Mouse (Mus musculus): ENCODE data around the gene Ablim2. TPM values are rescaled to one million over a fixed set of nuclear protein-coding genes. Genes with fewer than 3 reads are reported as not detected.

Ablim2 gene
- total and polyA plus RNA-seq, 2 experiments from 2014 or later = 30.0 to 44.6 TPM

- Histone ChIP-seq H3K27me3 (ENCODE audit: insufficient read depth, low read length) (no peaks in the 10 kb centered on the region), H3K4me2 (ENCODE audit: low read depth, low read length) (no peak overlapping the region), H3K4me3 (ENCODE audit: low read length) (no peak overlapping the region), H3K27ac (no peak overlapping the region), H3K9me3 (ENCODE audit: low read length) (no peaks in the 10 kb centered on the region), H3K9ac (replicated peaks; ENCODE audit: low read length) (no peak overlapping the region), H3K4me1 (ENCODE audit: insufficient read depth, low read length) (no peaks in the 10 kb centered on the region), H3K36me3 (ENCODE audit: insufficient read depth, low read length) (no peaks in the 10 kb centered on the region)
- ATAC-seq = peak; percentile 57
- peak; percentile 90 for DNase-seq (ENCODE audit: low spot score)
- TF ChIP-seq CTCF (IDR thresholded peaks at IDR 0.05; ENCODE audit: low read depth) = peak; percentile 96
- WGBS = 28% methylated on average over 6 of the region's 6 CpGs
Measured at GRCm38 (mm10) chr5:35858069-35858468, 100.4 kb downstream of the Ablim2 start.

- TF ChIP-seq CTCF (IDR thresholded peaks at IDR 0.05; ENCODE audit: low read depth) = no peak
- H3K27me3 ChIP-seq (ENCODE audit: insufficient read depth, low read length) = no peaks in the 10 kb centered on the region
- no peaks in the 10 kb centered on the region for H3K4me1 ChIP-seq (ENCODE audit: insufficient read depth, low read length)
- H3K4me3 ChIP-seq (ENCODE audit: low read length) = no peak overlapping the region
- 84% methylated on average over 2 of the region's 2 CpGs for WGBS
- no peaks in the 10 kb centered on the region for H3K36me3 ChIP-seq (ENCODE audit: insufficient read depth, low read length)
- ATAC-seq (no peak), DNase-seq (ENCODE audit: low spot score) (no peak)
- H3K4me2 ChIP-seq (ENCODE audit: low read depth, low read length) = no peak overlapping the region
- no peak overlapping the region for H3K27ac ChIP-seq
- no peak overlapping the region for H3K9ac ChIP-seq (replicated peaks; ENCODE audit: low read length)
- H3K9me3 ChIP-seq (ENCODE audit: low read length) = no peaks in the 10 kb centered on the region
Measured at GRCm38 (mm10) chr5:35861456-35861855, 103.8 kb downstream of the Ablim2 start.

- Histone ChIP-seq H3K4me3 (ENCODE audit: low read length) (no peak overlapping the region), H3K9me3 (ENCODE audit: low read length) (no peaks in the 10 kb centered on the region), H3K9ac (replicated peaks; ENCODE audit: low read length) (no peak overlapping the region), H3K36me3 (ENCODE audit: insufficient read depth, low read length) (no peaks in the 10 kb centered on the region), H3K4me2 (ENCODE audit: low read depth, low read length) (no peak overlapping the region), H3K4me1 (ENCODE audit: insufficient read depth, low read length) (no peaks in the 10 kb centered on the region), H3K27ac (no peak overlapping the region), H3K27me3 (ENCODE audit: insufficient read depth, low read length) (no peaks in the 10 kb centered on the region)
- TF ChIP-seq CTCF (IDR thresholded peaks at IDR 0.05; ENCODE audit: low read depth) = no peak
- WGBS = 80% methylated on average over 4 of the region's 4 CpGs
- ATAC-seq = peak; percentile 4; the same call in 1 of the 2 replicates
- DNase-seq (ENCODE audit: low spot score) = no peak
Measured at GRCm38 (mm10) chr5:35869973-35870372, 112.3 kb downstream of the Ablim2 start.

GRCm38 (mm10) chr5:35870408-35871012, 112.8 kb downstream of the Ablim2 start:
- no peak overlapping the region for H3K9ac ChIP-seq (replicated peaks; ENCODE audit: low read length)
- no peaks in the 10 kb centered on the region for H3K36me3 ChIP-seq (ENCODE audit: insufficient read depth, low read length)
- H3K4me2 ChIP-seq (ENCODE audit: low read depth, low read length) = no peak overlapping the region
- H3K4me3 ChIP-seq (ENCODE audit: low read length) = no peak overlapping the region
- ATAC-seq (peak; percentile 86), DNase-seq (ENCODE audit: low spot score) (peak; percentile 93)
- H3K27ac ChIP-seq = no peak overlapping the region
- no peaks in the 10 kb centered on the region for H3K4me1 ChIP-seq (ENCODE audit: insufficient read depth, low read length)
- H3K9me3 ChIP-seq (ENCODE audit: low read length) = no peaks in the 10 kb centered on the region
- 55% methylated on average over 8 of the region's 8 CpGs for WGBS
- peak; percentile 95 for TF ChIP-seq CTCF (IDR thresholded peaks at IDR 0.05; ENCODE audit: low read depth)
- no peaks in the 10 kb centered on the region for H3K27me3 ChIP-seq (ENCODE audit: insufficient read depth, low read length)

- ATAC-seq (no peak), DNase-seq (ENCODE audit: low spot score) (no peak)
- H3K27me3 ChIP-seq (ENCODE audit: insufficient read depth, low read length) = no peaks in the 10 kb centered on the region
- no peak overlapping the region for H3K4me3 ChIP-seq (ENCODE audit: low read length)
- no peaks in the 10 kb centered on the region for H3K4me1 ChIP-seq (ENCODE audit: insufficient read depth, low read length)
- H3K4me2 ChIP-seq (ENCODE audit: low read depth, low read length) = no peak overlapping the region
- no peak overlapping the region for H3K9ac ChIP-seq (replicated peaks; ENCODE audit: low read length)
- H3K36me3 ChIP-seq (ENCODE audit: insufficient read depth, low read length) = no peaks in the 10 kb centered on the region
- no peak overlapping the region for H3K27ac ChIP-seq
- H3K9me3 ChIP-seq (ENCODE audit: low read length) = no peaks in the 10 kb centered on the region
- 18% methylated on average over 4 of the region's 4 CpGs for WGBS
- no peak for TF ChIP-seq CTCF (IDR thresholded peaks at IDR 0.05; ENCODE audit: low read depth)
Measured at GRCm38 (mm10) chr5:35873382-35873781, 115.7 kb downstream of the Ablim2 start.

GRCm38 (mm10) chr5:35876236-35876635, 118.6 kb downstream of the Ablim2 start:
- H3K4me2 ChIP-seq (ENCODE audit: low read depth, low read length) = no peak overlapping the region
- H3K4me3 ChIP-seq (ENCODE audit: low read length) = no peak overlapping the region
- H3K27me3 ChIP-seq (ENCODE audit: insufficient read depth, low read length) = no peaks in the 10 kb centered on the region
- no peak overlapping the region for H3K27ac ChIP-seq
- ATAC-seq (no peak), DNase-seq (ENCODE audit: low spot score) (no peak)
- H3K9me3 ChIP-seq (ENCODE audit: low read length) = no peaks in the 10 kb centered on the region
- WGBS = 92% methylated on average over 5 of the region's 5 CpGs
- no peak overlapping the region for H3K9ac ChIP-seq (replicated peaks; ENCODE audit: low read length)
- no peaks in the 10 kb centered on the region for H3K36me3 ChIP-seq (ENCODE audit: insufficient read depth, low read length)
- 0 out of 2 replicates have a peak, but pooled peaks cover 7% of the 10 kb centered on the region for H3K4me1 ChIP-seq (ENCODE audit: insufficient read depth, low read length)
- TF ChIP-seq CTCF (IDR thresholded peaks at IDR 0.05; ENCODE audit: low read depth) = no peak

GRCm38 (mm10) chr5:35879199-35879598, 121.5 kb downstream of the Ablim2 start:
- DNase-seq (ENCODE audit: low spot score) (peak; percentile 63), ATAC-seq (peak; percentile 28; the same call in 1 of the 2 replicates)
- no peak overlapping the region for H3K4me2 ChIP-seq (ENCODE audit: low read depth, low read length)
- no peak overlapping the region for H3K9ac ChIP-seq (replicated peaks; ENCODE audit: low read length)
- H3K9me3 ChIP-seq (ENCODE audit: low read length) = no peaks in the 10 kb centered on the region
- H3K4me3 ChIP-seq (ENCODE audit: low read length) = no peak overlapping the region
- H3K4me1 ChIP-seq (ENCODE audit: insufficient read depth, low read length) = peaks cover 12% of the 10 kb centered on the region; the same call in 1 of the 2 replicates
- TF ChIP-seq CTCF (IDR thresholded peaks at IDR 0.05; ENCODE audit: low read depth) = no peak
- H3K27ac ChIP-seq = no peak overlapping the region
- WGBS = 58% methylated on average over 8 of the region's 8 CpGs
- H3K36me3 ChIP-seq (ENCODE audit: insufficient read depth, low read length) = no peaks in the 10 kb centered on the region
- no peaks in the 10 kb centered on the region for H3K27me3 ChIP-seq (ENCODE audit: insufficient read depth, low read length)

Data from hindbrain, postnatal 0 days (tissue).